Mouse (Mus musculus): Measurements from ENCODE around the gene Gm5447. TPM values are rescaled to one million over a fixed set of nuclear protein-coding genes. Genes with fewer than 3 reads are reported as not detected.

The Gm5447 gene
- polyA plus RNA-seq, 1 experiment from 2014 or later, result 0.18 TPM

Other genes with a start within 250 kb of the Gm5447 start
- gene Irf4, start 225.0 kb upstream of the Gm5447 start, polyA plus RNA-seq (2016; fragmentation: Nextera tagmentation; extraction: Ambion mirVana), result 0.04 and 0.06 TPM in 2 replicates
- gene Hus1b, start 26.4 kb upstream of the Gm5447 start, polyA plus RNA-seq (2016; fragmentation: Nextera tagmentation; extraction: Ambion mirVana), result 0.17 TPM in 1 of 2 replicates, not detected in the other
- 42.7 and 46.5 TPM in 2 replicates for gene Exoc2, start 111 bp upstream of the Gm5447 start, polyA plus RNA-seq (2016; fragmentation: Nextera tagmentation; extraction: Ambion mirVana)